Mouse (Mus musculus) lung, adult 2 months (tissue): ENCODE data around the gene H2afx.
A peak's percentile ranks its signal among the peaks of the same experiment; 100 is the strongest.

Experiments used
- CTCF ChIP-seq: fragments of 200-500 bp; IDR thresholded peaks from 2 replicates; pipeline ENCODE4 v1.5.1; 2011; ENCODE audit warnings: mild to moderate bottlenecking, low read length, control low read depth; ENCODE audit not compliant: insufficient read depth
- POLR2A ChIP-seq: fragments of 200-500 bp; IDR thresholded peaks from 2 replicates; pipeline ENCODE4 v1.6.1; 2011; ENCODE audit warnings: low read depth, mild to moderate bottlenecking, control low read depth, low read length, borderline replicate concordance; ENCODE audit errors: extremely low read depth

- TF ChIP-seq POLR2A (no peak), CTCF (peak; percentile 63)
These were observed 42.0 kb upstream of the H2afx start for GRCm38 (mm10) chr9:44292490-44292889.
